Mouse (Mus musculus) CH12.LX (cell line): Measurements from ENCODE around the gene Alox12e. TPM values are rescaled to one million over a fixed set of nuclear protein-coding genes. Genes with fewer than 3 reads are reported as not detected.

Experiments
- DNase-seq: peaks from one replicate; pipeline ENCODE4 v3.0.0-alpha.2; 2013; ENCODE audit errors: extremely low read depth
- H3K27ac ChIP-seq: 2 replicates; pipeline ENCODE4 v1.5.1; 2012; ENCODE audit warnings: low read depth, mild to moderate bottlenecking, control low read depth, moderate library complexity; ENCODE audit not compliant: insufficient read depth
- H3K27me3 ChIP-seq: replicated peaks from 2 replicates; pipeline ENCODE3; 2012; ENCODE audit warnings: inconsistent platforms
- H3K36me3 ChIP-seq, 2 experiments: replicated peaks in 1 of 2; 2 replicates each; pipeline versions ENCODE3 to v1.6.1; 2012; ENCODE audit warnings: inconsistent platforms in 1 of 2, low read length in 1 of 2, mild to moderate bottlenecking in 1 of 2, mixed read lengths in 1 of 2, moderate library complexity in 1 of 2; ENCODE audit not compliant: control insufficient read depth in 1 of 2, insufficient read depth in 1 of 2
- H3K4me1 ChIP-seq, 2 experiments: 2 replicates each; pipeline ENCODE4 v1.6.1; 2012; ENCODE audit warnings: inconsistent platforms in 1 of 2, moderate library complexity in 1 of 2; ENCODE audit not compliant: insufficient read depth in 2 of 2, control insufficient read depth in 1 of 2
- H3K4me2 ChIP-seq: 2 replicates; pipeline ENCODE4 v1.6.1; 2012; ENCODE audit warnings: low read depth, mild to moderate bottlenecking, control low read depth; ENCODE audit not compliant: poor library complexity, insufficient read depth, severe bottlenecking
- H3K4me3 ChIP-seq, 3 experiments: fragments of 150-350 bp in 1 of 3; sonication (generic) in 1 of 3; replicated peaks in 1 of 3; 2 replicates each; pipeline versions ENCODE3 to v1.5.1; 2011 to 2012; ENCODE audit warnings: low read depth in 2 of 3, low read length in 2 of 3, mild to moderate bottlenecking in 2 of 3, moderate library complexity in 2 of 3, control low read depth in 1 of 3, improper control_type of control experiment in 1 of 3, inconsistent platforms in 1 of 3, mixed read lengths in 1 of 3; ENCODE audit not compliant: poor library complexity in 1 of 3
- H3K79me2 ChIP-seq: replicated peaks from 2 replicates; pipeline ENCODE4 v1.6.1; 2012; ENCODE audit warnings: mild to moderate bottlenecking, moderate library complexity; ENCODE audit not compliant: control insufficient read depth, poor library complexity, insufficient read depth, severe bottlenecking; ENCODE audit errors: extremely low read depth
- H3K9ac ChIP-seq: 2 replicates; pipeline ENCODE4 v1.6.1; 2012; ENCODE audit warnings: low read depth, mild to moderate bottlenecking, control low read depth, moderate library complexity; ENCODE audit not compliant: insufficient read depth
- H3K9me3 ChIP-seq: replicated peaks from 2 replicates; pipeline ENCODE3; 2012; ENCODE audit warnings: low read length, inconsistent platforms, mixed read lengths
- BHLHE40 ChIP-seq: IDR thresholded peaks from 2 replicates; pipeline ENCODE4 v1.6.1; 2011; ENCODE audit warnings: mild to moderate bottlenecking, low read depth, low read length, improper control_type of control experiment
- CHD1 ChIP-seq: IDR thresholded peaks from 2 replicates; pipeline ENCODE4 v1.6.1; 2012; ENCODE audit warnings: low read depth, low read length, improper control_type of control experiment, inconsistent platforms
- ELF1 ChIP-seq: IDR thresholded peaks from 2 replicates; pipeline ENCODE4 v1.6.1; 2014; ENCODE audit warnings: low read depth, mild to moderate bottlenecking, inconsistent platforms, low read length, improper control_type of control experiment
- EP300 ChIP-seq: IDR thresholded peaks from 2 replicates; pipeline ENCODE4 v1.6.1; 2011; ENCODE audit warnings: low read length, improper control_type of control experiment
- ETS1 ChIP-seq: conservative IDR thresholded peaks from 2 replicates; pipeline ENCODE4 v1.6.1; 2012; ENCODE audit warnings: low read depth, mild to moderate bottlenecking, inconsistent platforms, low read length, improper control_type of control experiment, moderate library complexity
- JUND ChIP-seq: conservative IDR thresholded peaks from 2 replicates; pipeline ENCODE4 v1.6.1; 2011; ENCODE audit warnings: low read depth, low read length, improper control_type of control experiment
- MAFK ChIP-seq: IDR thresholded peaks from 2 replicates; pipeline ENCODE4 v1.6.1; 2011; ENCODE audit warnings: low read length, improper control_type of control experiment; ENCODE audit not compliant: insufficient replicate concordance
- MAX ChIP-seq: IDR thresholded peaks from 2 replicates; pipeline ENCODE4 v1.6.1; 2011; ENCODE audit warnings: low read length, improper control_type of control experiment
- MAZ ChIP-seq: IDR thresholded peaks from 2 replicates; pipeline ENCODE4 v1.6.1; 2012; ENCODE audit warnings: low read depth, mild to moderate bottlenecking, inconsistent platforms, low read length, improper control_type of control experiment, moderate library complexity
- MEF2A ChIP-seq: IDR thresholded peaks from 2 replicates; pipeline ENCODE4 v1.6.1; 2014; ENCODE audit warnings: low read depth, mild to moderate bottlenecking, inconsistent platforms, low read length, improper control_type of control experiment, borderline replicate concordance
- MYC ChIP-seq: IDR thresholded peaks from 2 replicates; pipeline ENCODE4 v1.6.1; 2011; ENCODE audit warnings: low read depth, mild to moderate bottlenecking, improper control_type of control experiment, low read length
- NELFE ChIP-seq: IDR thresholded peaks from 2 replicates; pipeline ENCODE4 v1.6.1; 2011; ENCODE audit warnings: low read depth, low read length, improper control_type of control experiment
- PAX5 ChIP-seq: IDR thresholded peaks from 2 replicates; pipeline ENCODE4 v1.6.1; 2012; ENCODE audit warnings: low read length, inconsistent platforms, mixed read lengths
- POLR2A ChIP-seq: IDR thresholded peaks from 2 replicates; pipeline ENCODE4 v1.6.1; 2011; ENCODE audit warnings: low read depth, mild to moderate bottlenecking, improper control_type of control experiment, low read length
- RAD21 ChIP-seq: IDR thresholded peaks from 2 replicates; pipeline ENCODE4 v1.6.1; 2011; ENCODE audit warnings: low read depth, mild to moderate bottlenecking, low read length, improper control_type of control experiment, moderate library complexity
- SIN3A ChIP-seq: IDR thresholded peaks from 2 replicates; pipeline ENCODE4 v1.6.1; 2012; ENCODE audit warnings: low read length, improper control_type of control experiment, inconsistent platforms
- TBP ChIP-seq: conservative IDR thresholded peaks from 2 replicates; pipeline ENCODE4 v1.6.1; 2011; ENCODE audit warnings: low read depth, low read length, improper control_type of control experiment
- TCF12 ChIP-seq: IDR thresholded peaks from 2 replicates; pipeline ENCODE4 v1.6.1; 2014; ENCODE audit warnings: low read depth, mild to moderate bottlenecking, inconsistent platforms, low read length, improper control_type of control experiment
- UBTF ChIP-seq: IDR thresholded peaks from 2 replicates; pipeline ENCODE4 v1.6.1; 2012; ENCODE audit warnings: low read depth, mild to moderate bottlenecking, inconsistent platforms, low read length, improper control_type of control experiment, moderate library complexity
- USF1 ChIP-seq: IDR thresholded peaks from 2 replicates; pipeline ENCODE4 v1.6.1; 2014; ENCODE audit warnings: low read depth, mild to moderate bottlenecking, inconsistent platforms, low read length, improper control_type of control experiment
- USF2 ChIP-seq: conservative IDR thresholded peaks from 2 replicates; pipeline ENCODE4 v1.6.1; 2011; ENCODE audit warnings: low read depth, low read length, improper control_type of control experiment
- ZC3H11A ChIP-seq: IDR thresholded peaks from 2 replicates; pipeline ENCODE4 v1.6.1; 2012; ENCODE audit warnings: low read depth, mild to moderate bottlenecking, inconsistent platforms, low read length, improper control_type of control experiment
- ZKSCAN1 ChIP-seq: IDR thresholded peaks from 2 replicates; pipeline ENCODE4 v1.6.1; 2012; ENCODE audit warnings: low read depth, inconsistent platforms, low read length, improper control_type of control experiment, borderline replicate concordance
- dilution Hi-C: fragments of 300-500 bp; cut with MboI; formaldehyde crosslinking; loops from 2 replicates; pipeline ENCODE4 v1.14.3; 2020; ENCODE audit warnings: low sequenced_read_pairs; ENCODE audit not compliant: extremely low pct_unique_long_range_greater_than_20kb, extremely low pct_ligation_motif_present
- in situ Hi-C: fragments of 300-500 bp; cut with MboI; formaldehyde crosslinking; loops from 3 replicates; pipeline ENCODE4 v1.14.3; 2019; ENCODE audit warnings: low sequenced_read_pairs, low pct_ligation_motif_present, low pct_unique_long_range_greater_than_20kb, mixed read lengths
- polyA plus RNA-seq: library from polyadenylated mRNA; unstranded; fragments of >175 nt; gene quantifications from 2 replicates; pipeline ENCODE4 v1.2.1, GENCODE M21; 2012; ENCODE audit warnings: low read depth; ENCODE audit not compliant: insufficient read length
- total RNA-seq, 2 experiments: library from RNA; depleted of rRNA; stranded (reverse); fragments of 300-350 nt in 1 of 2; fragments of >200 nt in 1 of 2; gene quantifications; 2 replicates each; pipeline ENCODE4 v1.2.3; 2012 to 2014

Gene Alox12e
- total and polyA plus RNA-seq, 3 experiments: 0.21 TPM; not detected in 2

- Histone ChIP-seq H3K4me2 (no peak overlapping the region), H3K9me3 (no peaks in the 10 kb centered on the region), H3K27ac (no peak overlapping the region), H3K27me3 (peaks cover 89% of the 10 kb centered on the region), H3K79me2 (no peaks in the 10 kb centered on the region), H3K4me1 (no peaks in the 10 kb centered on the region), H3K9ac (no peak overlapping the region), H3K36me3 (no peaks in the 10 kb centered on the region), H3K4me3 (no peak overlapping the region)
- DNase-seq: no peak
- dilution Hi-C loops: no loop called here
- TF ChIP-seq MAZ (no peak), JUND (no peak), RAD21 (no peak), BHLHE40 (no peak), NELFE (no peak)
- in situ Hi-C loops: no loop called here
These were observed 33.2 kb downstream of the Alox12e start for GRCm38 (mm10) chr11:70289236-70289635.

GRCm38 (mm10) chr11:70288102-70288501 lies 34.3 kb downstream of the Alox12e start:
- Histone ChIP-seq H3K27me3 (peaks cover 91% of the 10 kb centered on the region), H3K36me3 (no peaks in the 10 kb centered on the region), H3K4me2 (no peak overlapping the region), H3K4me1 (no peaks in the 10 kb centered on the region), H3K9ac (no peak overlapping the region), H3K79me2 (no peaks in the 10 kb centered on the region), H3K27ac (no peak overlapping the region)
- in situ Hi-C loops: no loop called here
- TF ChIP-seq MAX: no peak
- no peak for TF ChIP-seq SIN3A
- no peak for TF ChIP-seq MAFK
- TF ChIP-seq ZKSCAN1: no peak
- no peak for TF ChIP-seq ZC3H11A
- TF ChIP-seq TBP: no peak
- no peak for TF ChIP-seq USF2
- TF ChIP-seq USF1: no peak
- no peak for TF ChIP-seq POLR2A
- TF ChIP-seq MYC: no peak
- TF ChIP-seq EP300: no peak
- no peak for TF ChIP-seq MAZ
- no peak for TF ChIP-seq ELF1
- no peak for TF ChIP-seq CHD1
- no peak for TF ChIP-seq UBTF
- no peak for TF ChIP-seq PAX5
- no peak for TF ChIP-seq MEF2A
- no peak for TF ChIP-seq JUND
- TF ChIP-seq ETS1: no peak
- no peak for TF ChIP-seq TCF12
- TF ChIP-seq, all 38 proteins: peak for 0
- Histone ChIP-seq H3K9me3 (no peaks in the 10 kb centered on the region), H3K4me3 (no peak overlapping the region)
- dilution Hi-C loops: no loop called here
- DNase-seq: no peak
